Mouse (Mus musculus) left cerebral cortex, postnatal 36 days (tissue): ENCODE data around the gene Tomm70a. TPM values are rescaled to one million over a fixed set of nuclear protein-coding genes. Genes with fewer than 3 reads are reported as not detected.
A peak's percentile ranks its signal among the peaks of the same experiment; 100 is the strongest.

ENCODE experiments used
- DNase-seq, 2 experiments: peaks; one replicate each; pipeline ENCODE4 v3.0.0; 2021 to 2022; ENCODE audit warnings: low spot score in 2 of 2, mixed read lengths in 1 of 2
- intact Hi-C: fragments of 180-260 bp; cut with DNase I; formaldehyde crosslinking; loops from one replicate; pipeline ENCODE4 v1.15.1; 2025
- total RNA-seq, 2 experiments: library from RNA; stranded (reverse); gene quantifications; 2 replicates each; pipeline ENCODE4 v1.2.3; 2021

Gene Tomm70a
- 10 to 100 TPM; 97.4 to 99.5 TPM for total RNA-seq

- DNase-seq = peak; percentile 96 to 97
- intact Hi-C loops = loop anchor here (5.0 kb wide), 1 partner anchor 46 kb away; the partner anchor contains the start of gene Nit2
These were observed at the start of gene Tomm70a for GRCm38 (mm10) chr16:57120913-57121815. Gene Tomm70a, plus strand, starts transcription at chr16:57121703.

DNA sequence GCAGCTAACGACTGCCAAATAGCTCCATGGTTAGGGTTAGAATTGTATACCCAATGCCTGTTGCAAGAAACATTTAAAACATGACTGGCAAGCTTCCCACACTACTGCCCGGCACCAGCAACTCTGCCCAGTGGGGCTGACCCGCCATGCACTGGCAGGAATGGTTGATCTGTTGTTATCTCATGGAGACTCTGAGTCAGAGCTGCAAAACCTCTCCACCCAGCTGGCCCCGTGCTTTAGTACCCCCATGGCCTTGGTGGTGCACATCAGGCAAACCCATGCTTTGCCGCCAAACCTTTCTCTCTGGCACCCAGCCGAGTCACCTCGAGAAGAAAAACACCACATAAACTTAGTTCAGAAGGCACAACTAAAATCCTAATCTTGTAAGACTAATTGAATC is 45.5 kb upstream of the Tomm70a start:
- no peak for DNase-seq
- intact Hi-C loops = no loop called here

GRCm38 (mm10) chr16:57079577-57079976 is 41.9 kb upstream of the Tomm70a start:
- intact Hi-C loops = no loop called here
- no peak for DNase-seq

DNA sequence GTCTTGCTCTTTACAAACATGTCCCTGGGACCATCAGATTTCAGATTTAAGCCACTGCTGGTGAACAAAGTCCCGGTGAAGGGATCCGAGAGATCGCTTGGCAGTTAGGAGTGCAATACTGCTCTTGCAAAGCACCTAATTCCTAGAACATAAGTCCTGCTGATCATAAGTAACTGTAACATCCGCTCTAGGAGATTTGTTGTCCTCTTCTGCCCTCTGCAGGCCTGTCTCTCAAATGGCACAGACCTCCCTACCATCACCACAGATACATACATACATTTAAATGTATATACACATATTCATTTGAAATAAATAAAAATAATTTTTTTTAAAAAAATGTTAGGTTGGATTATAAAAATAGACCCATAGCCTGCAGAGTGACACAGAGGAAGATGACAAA is 29.0 kb upstream of the Tomm70a start:
- intact Hi-C loops = loop anchor here (1.0 kb wide), 1 partner anchor 321 kb away; no protein-coding TSS in a partner anchor
- DNase-seq = peak; percentile 39 to 43

DNA sequence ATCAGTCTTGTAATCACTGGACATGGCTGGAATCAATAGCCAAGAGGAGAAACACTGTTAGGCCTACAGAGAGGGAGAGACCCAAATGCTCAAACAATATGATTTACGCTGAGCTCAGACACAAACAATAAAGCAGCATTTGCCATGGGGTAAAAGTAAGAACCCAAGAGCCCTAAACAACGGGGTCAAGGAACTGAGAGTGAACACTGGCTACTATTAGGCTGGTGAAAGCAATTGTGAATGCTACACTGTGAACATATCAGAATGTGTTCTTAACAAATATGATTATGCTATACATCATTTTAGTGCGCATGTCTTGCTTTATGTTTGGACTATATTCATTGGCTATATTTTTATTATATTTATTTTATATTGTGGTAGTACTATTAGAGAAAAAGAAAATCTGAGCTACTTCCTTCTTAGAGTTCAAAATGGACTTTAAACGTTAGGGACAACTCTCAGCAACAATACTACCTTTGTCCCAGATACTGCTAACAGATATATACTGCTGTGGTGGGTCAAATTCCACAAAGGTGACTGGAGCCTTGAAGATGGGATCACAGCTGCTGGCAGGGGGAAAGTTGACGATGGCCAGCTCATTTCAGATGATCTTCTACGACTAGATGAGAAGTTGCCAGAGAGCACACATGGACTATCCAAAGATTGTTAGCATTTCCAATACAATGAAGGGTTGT is 28.4 kb upstream of the Tomm70a start:
- no peak for DNase-seq
- intact Hi-C loops = loop anchor here (1.0 kb wide), 1 partner anchor 322 kb away; no protein-coding TSS in a partner anchor

GRCm38 (mm10) chr16:57098468-57099144 is 22.9 kb upstream of the Tomm70a start:
- no peak for DNase-seq
- intact Hi-C loops = no loop called here

DNA sequence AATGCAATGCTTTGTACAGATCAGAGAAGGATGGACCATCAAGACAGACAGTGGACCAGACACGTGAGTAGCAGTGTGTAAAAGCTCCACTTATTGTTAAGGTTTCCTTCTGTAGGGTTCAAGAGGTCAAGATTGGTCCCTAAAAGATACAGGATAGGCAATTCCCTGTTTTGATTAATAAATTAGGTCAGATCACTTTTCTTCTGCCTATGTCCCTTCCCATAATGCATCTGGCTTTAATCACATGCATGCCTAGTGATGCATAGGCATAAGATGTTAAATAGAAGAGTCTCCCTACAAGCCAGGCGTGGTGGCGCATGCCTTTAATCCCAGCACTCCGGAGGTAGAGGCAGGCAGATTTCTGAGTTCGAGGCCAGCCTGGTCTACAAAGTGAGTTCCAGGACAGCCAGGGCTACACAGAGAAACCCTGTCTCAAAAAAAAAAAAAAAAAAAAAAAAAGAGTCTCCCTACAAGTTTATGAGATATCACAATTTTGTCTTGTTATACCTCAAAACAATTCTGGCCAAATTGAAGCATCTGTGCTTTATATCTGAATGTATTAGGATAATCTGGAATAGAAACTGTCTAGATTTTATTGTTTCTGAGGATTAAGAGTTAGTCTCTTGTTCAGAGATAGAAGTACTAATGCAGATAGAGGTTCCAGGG is 21.8 kb upstream of the Tomm70a start:
- DNase-seq = no peak
- intact Hi-C loops = no loop called here

GRCm38 (mm10) chr16:57101174-57101573 is 20.3 kb upstream of the Tomm70a start:
- intact Hi-C loops = no loop called here

DNA sequence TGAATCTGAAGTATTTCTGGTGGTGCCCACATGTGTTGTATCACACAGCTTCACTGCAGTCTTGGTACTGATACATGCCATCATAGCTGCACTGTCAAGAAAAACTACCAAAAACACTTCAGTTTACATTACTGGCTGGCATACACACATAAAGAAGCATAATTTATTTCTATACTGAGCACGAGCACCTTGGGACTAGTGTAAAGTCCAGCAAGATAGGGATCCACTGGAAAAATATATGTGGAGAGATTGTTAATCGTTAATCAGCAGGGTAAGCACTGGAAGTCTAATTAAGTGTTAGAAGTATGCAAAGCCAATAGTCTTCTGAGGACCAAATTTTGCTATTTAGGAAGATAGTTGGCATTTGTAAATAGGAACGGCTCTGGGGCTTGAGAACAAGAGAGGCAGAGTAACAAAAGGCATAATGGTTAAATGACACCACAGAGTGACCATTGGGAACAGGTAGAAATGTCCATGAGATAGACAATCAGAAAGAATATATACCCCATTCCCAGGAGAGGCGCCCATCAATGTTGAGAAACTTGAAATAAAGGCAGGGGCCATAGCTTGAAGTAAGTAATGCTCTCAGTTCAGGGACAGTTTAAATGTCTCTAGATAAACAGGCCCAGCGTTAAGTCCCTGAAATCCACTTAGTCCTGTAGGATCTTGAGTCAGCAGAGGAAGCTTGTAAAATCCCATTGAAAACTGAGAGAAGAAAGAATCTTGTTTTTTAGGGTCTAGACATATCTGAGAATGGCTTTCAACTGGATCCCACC is 15.1 kb upstream of the Tomm70a start:
- no peak for DNase-seq
- intact Hi-C loops = no loop called here

More at GRCm38 (mm10) chr16:57101174-57101573, 20.3 kb upstream of the Tomm70a start:
- no peak for DNase-seq

DNA sequence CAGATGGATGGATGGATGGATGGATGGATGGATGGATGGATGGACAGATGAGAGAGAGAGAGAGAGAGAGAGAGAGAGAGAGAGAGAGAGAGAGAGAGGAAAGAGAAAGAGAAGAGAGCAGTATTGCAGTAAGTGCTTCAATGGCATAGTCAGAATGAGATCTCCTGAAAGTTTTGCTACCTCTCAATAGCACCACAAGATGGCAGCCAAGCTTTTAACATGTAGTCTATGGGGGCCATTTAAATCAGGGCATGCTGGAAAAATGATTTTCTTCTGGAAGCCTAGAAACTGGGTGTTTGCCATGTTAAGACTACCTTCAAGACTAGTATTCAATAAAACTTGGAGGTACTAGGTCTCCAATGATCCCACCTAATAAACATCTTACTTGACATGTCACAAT is 5.4 kb upstream of the Tomm70a start:
- no peak for DNase-seq
- intact Hi-C loops = no loop called here

- no peak for DNase-seq
- intact Hi-C loops = no loop called here
These were observed 3.9 kb upstream of the Tomm70a start for GRCm38 (mm10) chr16:57117562-57117961.

DNA sequence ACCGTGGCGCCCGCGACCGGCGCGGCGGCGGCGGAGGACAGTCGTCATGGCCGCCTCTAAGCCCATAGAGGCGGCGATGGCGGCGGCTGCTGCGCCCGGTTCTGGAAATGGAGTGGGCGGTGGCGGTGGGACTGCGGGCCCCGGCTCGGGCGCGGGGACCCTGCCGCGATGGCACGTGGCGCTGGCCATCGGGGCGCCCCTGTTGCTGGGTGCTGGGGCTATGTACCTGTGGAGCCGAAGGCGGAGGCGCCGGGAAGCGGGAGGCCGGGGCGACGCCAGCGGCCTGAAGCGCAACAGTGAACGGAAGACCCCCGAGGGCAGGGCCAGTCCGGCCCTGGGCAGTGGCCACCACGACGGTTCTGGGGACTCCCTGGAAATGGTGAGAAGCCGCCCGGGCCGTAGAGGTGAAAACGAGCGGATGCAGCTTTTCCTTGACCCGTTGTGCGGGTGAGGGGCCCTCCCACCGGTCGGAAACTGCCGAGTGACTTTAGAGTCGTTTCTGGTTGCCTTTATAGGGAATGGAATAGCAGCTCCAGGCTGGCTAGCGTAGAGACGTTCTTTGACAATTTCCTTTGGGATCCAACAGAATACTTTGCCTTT is 413 bp downstream of the Tomm70a start:
- intact Hi-C loops = loop anchor here (5.0 kb wide), 1 partner anchor 45 kb away; the partner anchor contains the start of gene Nit2
- no peak for DNase-seq

DNA sequence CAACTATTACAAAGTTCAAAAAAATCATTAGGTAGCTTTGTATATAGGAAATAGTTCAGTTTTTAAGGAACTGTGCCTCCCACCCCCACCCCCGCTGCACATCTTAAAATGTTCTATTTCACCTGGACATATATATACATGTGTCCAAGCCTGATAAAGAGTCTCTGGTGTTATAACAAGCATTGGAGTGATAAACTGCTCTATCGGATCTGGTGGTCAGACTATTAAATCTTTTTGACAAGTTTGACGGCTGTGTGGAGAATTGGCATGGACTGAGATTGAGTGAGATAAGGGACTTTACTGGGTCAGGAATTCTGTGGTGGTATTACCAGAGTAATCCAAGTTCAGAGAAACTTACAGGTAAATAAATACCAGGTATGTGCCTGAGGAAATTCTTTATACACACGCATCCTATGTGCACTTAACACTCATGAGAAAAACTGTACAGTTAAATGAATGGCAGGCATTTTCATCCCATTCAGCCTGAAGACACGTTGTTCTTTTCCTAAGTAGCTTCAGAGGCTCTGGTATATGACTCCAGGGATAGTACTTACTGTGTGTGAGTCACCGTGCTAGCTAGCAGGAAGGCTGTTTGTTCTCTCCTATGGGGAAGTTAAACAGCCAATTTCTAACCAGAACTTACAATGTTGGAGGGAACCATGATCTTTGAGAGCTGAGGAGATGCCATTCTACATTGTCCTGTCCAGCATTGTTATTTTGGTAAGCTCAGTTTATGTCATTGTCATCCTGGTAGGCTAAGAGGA is 1.4 kb downstream of the Tomm70a start:
- DNase-seq = no peak
- intact Hi-C loops = loop anchor here (5.0 kb wide), 1 partner anchor 44 kb away; the partner anchor contains the start of gene Nit2

- DNase-seq = no peak
- intact Hi-C loops = no loop called here
These were observed 4.8 kb downstream of the Tomm70a start for GRCm38 (mm10) chr16:57126268-57126667.

- intact Hi-C loops = no loop called here
These were observed 6.3 kb downstream of the Tomm70a start for GRCm38 (mm10) chr16:57127825-57128224.

DNA sequence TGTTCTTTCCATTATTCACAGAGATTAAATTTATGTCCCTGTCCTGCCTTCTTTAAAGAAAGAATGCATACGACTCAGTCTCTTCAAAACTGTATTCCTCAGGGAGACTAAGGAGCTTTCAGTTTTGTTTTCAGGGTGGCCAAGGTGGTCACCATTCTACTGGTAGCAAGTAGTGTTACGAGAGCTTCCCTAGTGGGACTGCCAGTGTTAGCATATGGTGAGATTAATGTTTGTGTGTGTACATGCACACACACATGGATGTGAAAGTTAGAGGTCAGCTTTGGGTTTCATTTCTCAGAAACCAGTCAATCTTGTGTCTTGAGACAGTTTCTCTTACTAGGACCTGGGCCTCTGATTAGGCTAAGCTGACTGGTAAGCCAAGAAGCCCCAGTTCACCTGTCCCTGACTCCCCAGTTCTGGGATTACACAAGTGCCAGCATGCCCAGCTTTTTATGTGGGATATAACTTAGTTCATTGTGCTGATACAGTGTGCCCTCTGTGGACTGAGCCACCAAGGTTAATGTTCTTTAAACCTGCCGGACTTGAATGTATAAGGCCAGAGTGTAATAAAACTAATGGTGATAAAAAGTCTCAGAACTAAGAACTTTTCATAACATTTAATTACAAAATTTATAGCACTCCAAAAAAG is 9.4 kb downstream of the Tomm70a start:
- intact Hi-C loops = no loop called here
- no peak for DNase-seq

More at GRCm38 (mm10) chr16:57127825-57128224, 6.3 kb downstream of the Tomm70a start:
- DNase-seq = no peak

DNA sequence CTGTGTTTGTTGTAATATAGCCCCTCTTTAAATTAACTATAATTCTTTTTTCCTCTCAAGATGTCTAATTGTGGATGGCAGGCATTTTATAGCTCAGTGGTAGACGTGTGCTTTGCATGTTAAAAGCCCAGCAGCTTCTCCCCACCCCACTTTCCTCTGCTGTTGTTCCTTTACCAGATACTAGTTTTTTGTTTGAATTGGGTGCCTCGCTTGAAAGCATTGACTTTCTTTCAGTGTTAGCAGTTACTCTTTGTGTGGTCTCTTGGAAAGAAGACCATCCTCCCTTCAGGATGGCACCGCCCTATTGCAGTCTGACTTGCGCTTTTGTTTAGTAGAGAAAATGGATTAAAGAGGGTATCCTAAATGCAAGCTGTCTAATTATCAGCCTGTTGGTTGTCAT is 10.0 kb downstream of the Tomm70a start:
- no peak for DNase-seq
- intact Hi-C loops = no loop called here
